Mouse (Mus musculus): ENCODE results near the gene Grn. TPM values are rescaled to one million over a fixed set of nuclear protein-coding genes. Genes with fewer than 3 reads are reported as not detected.

The Grn gene
- total and polyA plus RNA-seq, 3 experiments = 83.4 to 119 (median 86.9) TPM

DNA sequence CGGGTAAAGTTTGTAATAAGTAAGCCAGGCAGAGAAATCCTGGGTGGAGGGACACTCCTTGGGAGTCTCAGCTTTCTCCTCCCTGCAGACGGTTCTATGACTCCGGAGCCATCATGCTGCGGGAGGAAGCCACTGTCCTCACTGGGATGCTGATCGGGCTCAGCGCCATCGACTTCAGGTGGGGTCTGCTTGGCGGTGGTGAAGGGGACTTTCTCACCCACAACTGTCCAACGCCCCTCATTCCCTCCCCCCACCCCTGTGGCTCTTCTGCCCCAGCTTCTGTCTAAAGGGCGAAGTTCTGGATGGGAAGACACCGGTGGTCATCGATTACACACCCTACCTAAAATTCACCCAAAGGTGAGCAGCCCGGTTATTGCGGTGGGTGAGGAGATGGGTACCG lies 31.0 kb upstream of the Grn start:
- H3K79me2 ChIP-seq (replicated peaks; ENCODE audit: control insufficient read depth, insufficient read depth, low read length) = no peaks in the 10 kb centered on the region
- no peak overlapping the region for H3K9ac ChIP-seq (ENCODE audit: low read depth, low read length)
- no peak for TF ChIP-seq CTCF (IDR thresholded peaks at IDR 0.05)
- TF ChIP-seq POLR2A (IDR thresholded peaks at IDR 0.05; ENCODE audit: insufficient read depth, low read depth, low read length) = no peak
- no peak for TF ChIP-seq EP300 (IDR thresholded peaks at IDR 0.05; ENCODE audit: insufficient read depth, low read depth, low read length)
- H3K36me3 ChIP-seq (ENCODE audit: control insufficient read depth, insufficient read depth, low read length) = no peaks in the 10 kb centered on the region
- WGBS = 19% methylated on average over 15 of the region's 15 CpGs
- H3K4me3 ChIP-seq = no peak overlapping the region
- intact Hi-C loops (cut with DNase I) = loop anchor here (5.0 kb wide), 1 partner anchor 52 kb away; no protein-coding TSS in a partner anchor
- no peak for DNase-seq
- H3K27ac ChIP-seq = no peak overlapping the region
- H3K27me3 ChIP-seq (ENCODE audit: control insufficient read depth, insufficient read depth, low read length) = peaks cover 8% of the 10 kb centered on the region
- peaks cover 1% of the 10 kb centered on the region for H3K4me1 ChIP-seq (ENCODE audit: control insufficient read depth, insufficient read depth, low read length)

DNA sequence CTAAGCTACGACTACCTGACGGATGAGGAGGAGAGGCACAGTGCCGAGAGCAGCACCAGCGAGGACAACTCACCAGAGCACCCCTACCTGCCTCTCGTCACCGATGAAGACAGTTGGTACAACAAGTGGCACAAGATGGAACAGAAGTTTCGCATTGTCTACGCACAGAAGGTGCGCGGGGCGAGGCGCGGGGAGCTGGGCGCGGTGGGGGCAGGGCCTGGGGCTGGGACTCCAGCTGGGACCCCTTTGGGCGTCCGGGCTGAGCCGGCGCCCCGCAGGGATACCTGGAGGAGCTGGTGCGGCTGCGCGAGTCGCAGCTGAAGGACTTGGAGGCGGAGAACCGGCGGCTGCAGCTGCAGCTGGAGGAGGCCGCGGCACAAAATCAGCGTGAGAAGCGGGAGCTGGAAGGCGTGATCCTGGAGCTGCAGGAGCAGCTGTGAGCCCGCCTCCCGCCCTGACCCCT lies 30.5 kb upstream of the Grn start:
- 5% methylated on average over 34 of the region's 34 CpGs for WGBS

DNA sequence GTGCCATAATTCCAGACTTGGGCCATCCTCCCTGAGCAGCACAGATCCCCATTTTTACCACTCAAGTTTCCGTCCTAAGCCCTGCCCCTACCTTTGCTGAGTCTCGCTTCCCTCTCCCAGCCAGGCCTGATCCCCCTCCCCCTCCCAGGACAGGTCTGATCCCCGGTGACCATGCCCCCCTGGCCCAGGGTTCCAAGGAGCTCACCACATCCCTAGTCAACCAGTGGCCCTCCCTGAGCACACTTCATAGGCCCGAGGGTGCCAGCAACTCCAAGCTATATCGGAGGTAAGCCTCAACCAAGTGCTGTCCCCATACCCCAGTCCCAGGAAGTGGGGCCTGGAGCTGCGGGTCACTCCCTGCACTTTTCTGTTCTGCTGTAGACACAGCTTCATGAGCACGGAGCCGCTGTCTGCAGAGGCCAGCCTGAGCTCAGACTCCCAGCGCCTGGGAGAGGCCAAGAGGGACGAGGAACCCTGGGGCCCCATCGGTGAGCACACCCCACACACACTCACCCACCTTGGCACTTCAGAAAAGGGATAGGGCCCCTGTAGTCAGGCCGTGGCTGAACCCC lies 29.5 kb upstream of the Grn start:
- Histone ChIP-seq H3K9ac (ENCODE audit: low read depth, low read length) (no peak overlapping the region), H3K4me3 (no peak overlapping the region), H3K36me3 (ENCODE audit: control insufficient read depth, insufficient read depth, low read length) (no peaks in the 10 kb centered on the region), H3K27me3 (ENCODE audit: control insufficient read depth, insufficient read depth, low read length) (peaks cover 8% of the 10 kb centered on the region), H3K27ac (no peak overlapping the region), H3K4me1 (ENCODE audit: control insufficient read depth, insufficient read depth, low read length) (peaks cover 1% of the 10 kb centered on the region), H3K79me2 (replicated peaks; ENCODE audit: control insufficient read depth, insufficient read depth, low read length) (no peaks in the 10 kb centered on the region)
- no peak for DNase-seq
- TF ChIP-seq CTCF (IDR thresholded peaks at IDR 0.05) (no peak), POLR2A (IDR thresholded peaks at IDR 0.05; ENCODE audit: insufficient read depth, low read depth, low read length) (no peak), EP300 (IDR thresholded peaks at IDR 0.05; ENCODE audit: insufficient read depth, low read depth, low read length) (no peak)
- 23% methylated on average over 12 of the region's 12 CpGs for WGBS
- intact Hi-C loops (cut with DNase I) = no loop called here

More for the DNA sequence above, 30.5 kb upstream of the Grn start:
- intact Hi-C loops (cut with DNase I) = loop anchor here (5.0 kb wide), 1 partner anchor 52 kb away; no protein-coding TSS in a partner anchor
- TF ChIP-seq CTCF (IDR thresholded peaks at IDR 0.05) = no peak
- Histone ChIP-seq H3K79me2 (replicated peaks; ENCODE audit: control insufficient read depth, insufficient read depth, low read length) (no peaks in the 10 kb centered on the region), H3K27ac (no peak overlapping the region), H3K4me3 (no peak overlapping the region), H3K36me3 (ENCODE audit: control insufficient read depth, insufficient read depth, low read length) (no peaks in the 10 kb centered on the region), H3K9ac (ENCODE audit: low read depth, low read length) (no peak overlapping the region), H3K27me3 (ENCODE audit: control insufficient read depth, insufficient read depth, low read length) (peaks cover 8% of the 10 kb centered on the region), H3K4me1 (ENCODE audit: control insufficient read depth, insufficient read depth, low read length) (peaks cover 1% of the 10 kb centered on the region)
- DNase-seq = no peak

DNA sequence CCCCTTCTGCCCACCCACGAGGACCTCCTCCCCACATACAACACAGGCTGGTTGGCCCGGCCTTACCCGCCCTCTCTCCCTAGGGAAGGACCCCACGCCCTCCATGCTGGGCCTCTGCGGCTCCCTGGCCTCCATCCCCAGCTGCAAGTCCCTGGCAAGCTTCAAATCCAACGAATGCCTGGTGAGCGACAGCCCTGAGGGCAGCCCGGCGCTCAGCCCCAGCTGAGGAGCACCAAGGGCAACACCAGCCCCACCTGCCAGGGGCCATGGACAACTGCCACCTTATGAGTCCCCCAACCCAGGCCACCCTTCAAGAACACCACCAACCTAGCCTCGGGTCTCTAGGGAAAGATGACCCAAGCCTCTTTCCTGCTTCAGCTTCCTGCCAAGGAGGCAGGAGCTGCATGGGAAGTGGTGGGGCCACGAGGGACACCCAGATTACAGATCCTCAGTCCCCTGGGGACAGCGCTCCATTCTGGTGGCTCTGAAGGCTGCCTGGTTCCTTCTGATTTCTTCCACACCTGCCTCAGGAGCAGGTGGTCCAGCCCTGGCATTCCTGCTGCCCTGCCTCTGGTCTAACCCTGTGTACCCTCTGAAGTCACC lies 28.1 kb upstream of the Grn start:
- no peak overlapping the region for H3K9ac ChIP-seq (ENCODE audit: low read depth, low read length)
- intact Hi-C loops (cut with DNase I) = no loop called here
- H3K27ac ChIP-seq = no peak overlapping the region
- H3K79me2 ChIP-seq (replicated peaks; ENCODE audit: control insufficient read depth, insufficient read depth, low read length) = no peaks in the 10 kb centered on the region
- H3K36me3 ChIP-seq (ENCODE audit: control insufficient read depth, insufficient read depth, low read length) = no peaks in the 10 kb centered on the region
- no peak for DNase-seq
- TF ChIP-seq CTCF (IDR thresholded peaks at IDR 0.05) (no peak), POLR2A (IDR thresholded peaks at IDR 0.05; ENCODE audit: insufficient read depth, low read depth, low read length) (no peak; the same call in 1 of the 2 replicates), EP300 (IDR thresholded peaks at IDR 0.05; ENCODE audit: insufficient read depth, low read depth, low read length) (no peak)
- H3K4me1 ChIP-seq (ENCODE audit: control insufficient read depth, insufficient read depth, low read length) = peaks cover 3% of the 10 kb centered on the region
- H3K27me3 ChIP-seq (ENCODE audit: control insufficient read depth, insufficient read depth, low read length) = peaks cover 8% of the 10 kb centered on the region
- WGBS = 45% methylated on average over 12 of the region's 12 CpGs
- no peak overlapping the region for H3K4me3 ChIP-seq

DNA sequence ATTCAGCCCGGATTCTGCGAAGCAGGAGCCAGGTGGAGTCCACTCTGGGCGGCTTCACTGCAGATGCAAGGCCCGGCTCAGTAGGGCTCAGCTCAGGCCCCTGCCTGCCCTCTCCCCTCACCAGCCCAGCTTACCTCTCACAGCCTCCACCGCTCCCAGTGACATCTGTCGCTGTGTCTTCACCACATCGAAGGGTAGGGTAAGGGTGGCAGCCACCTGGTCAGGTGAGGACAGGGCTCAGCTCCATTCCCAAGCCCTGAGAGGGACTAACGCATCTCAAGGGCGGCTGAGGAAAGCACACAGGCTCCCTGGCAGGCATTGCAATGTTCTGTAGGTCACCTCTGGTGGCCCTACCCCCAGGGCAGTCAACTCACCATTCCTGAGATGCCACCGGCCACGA lies 26.5 kb upstream of the Grn start:
- DNase-seq = no peak
- WGBS = 89% methylated on average over 11 of the region's 11 CpGs
- Histone ChIP-seq H3K36me3 (ENCODE audit: control insufficient read depth, insufficient read depth, low read length) (no peaks in the 10 kb centered on the region), H3K27me3 (ENCODE audit: control insufficient read depth, insufficient read depth, low read length) (peaks cover 8% of the 10 kb centered on the region), H3K9ac (ENCODE audit: low read depth, low read length) (no peak overlapping the region), H3K4me3 (no peak overlapping the region), H3K79me2 (replicated peaks; ENCODE audit: control insufficient read depth, insufficient read depth, low read length) (no peaks in the 10 kb centered on the region), H3K4me1 (ENCODE audit: control insufficient read depth, insufficient read depth, low read length) (peaks cover 3% of the 10 kb centered on the region), H3K27ac (no peak overlapping the region)
- TF ChIP-seq POLR2A (IDR thresholded peaks at IDR 0.05; ENCODE audit: insufficient read depth, low read depth, low read length) = no peak
- TF ChIP-seq CTCF (IDR thresholded peaks at IDR 0.05) = no peak
- TF ChIP-seq EP300 (IDR thresholded peaks at IDR 0.05; ENCODE audit: insufficient read depth, low read depth, low read length) = no peak
- intact Hi-C loops (cut with DNase I) = no loop called here

All from heart, adult 2 months (tissue).